Mouse (Mus musculus) thymus, postnatal 25 days (tissue): Measurements from ENCODE around the gene Irf2bp1.

ENCODE experiments used
- DNase-seq: peaks from one replicate; pipeline ENCODE4 v3.0.0; 2022

Gene Irf2bp1

DNA sequence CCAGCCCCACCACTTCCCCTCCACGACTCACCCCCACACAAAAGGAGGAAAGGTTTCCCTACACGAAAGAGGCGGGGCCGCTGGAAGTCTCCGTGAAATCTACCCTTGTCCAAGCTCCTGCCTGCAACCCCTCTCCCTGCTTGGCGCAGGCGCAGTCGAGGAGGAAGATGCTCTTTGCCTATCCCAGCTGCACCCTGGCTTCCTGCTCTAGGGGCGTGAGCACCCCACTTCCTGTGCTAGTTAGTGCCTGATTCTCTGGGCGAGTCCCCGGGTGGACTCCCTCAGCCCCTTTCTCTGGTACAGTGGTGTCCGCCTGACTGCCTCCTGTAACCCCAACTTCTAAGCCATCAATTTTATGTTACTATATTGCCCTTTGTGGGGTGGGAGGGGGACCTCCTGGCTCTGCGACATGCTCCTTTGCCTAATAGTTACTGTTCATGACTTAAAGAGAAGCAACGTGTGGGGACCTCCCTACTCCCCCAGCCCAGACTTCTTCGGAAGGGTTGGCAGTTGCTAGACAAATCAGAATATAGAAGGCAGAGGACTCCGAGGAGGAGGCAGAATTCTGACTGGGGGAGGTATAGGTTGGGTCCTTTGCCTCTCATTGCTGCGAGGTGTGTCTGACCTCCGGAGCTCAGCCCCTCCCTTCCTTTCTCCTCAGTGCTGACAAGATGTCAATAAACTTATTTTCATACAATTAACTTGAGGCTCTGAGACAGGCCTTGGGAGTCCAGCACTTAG, 2.6 kb upstream of the Irf2bp1 start:
- peak; percentile 94 for DNase-seq

DNA sequence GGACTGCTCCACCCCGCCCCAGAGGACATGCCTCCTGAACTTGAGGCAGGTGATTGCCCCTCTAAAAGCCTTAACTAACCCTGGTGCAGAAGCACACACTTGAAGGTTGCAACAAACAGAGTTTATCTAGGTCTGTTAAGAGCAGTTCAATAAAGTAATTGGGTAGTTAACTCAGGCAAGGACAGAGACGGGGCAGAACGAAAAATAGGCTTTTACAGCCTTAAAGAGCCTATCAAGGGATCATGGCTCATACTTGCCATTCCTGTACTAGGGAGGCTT, 2.1 kb upstream of the Irf2bp1 start:
- no peak for DNase-seq

DNA sequence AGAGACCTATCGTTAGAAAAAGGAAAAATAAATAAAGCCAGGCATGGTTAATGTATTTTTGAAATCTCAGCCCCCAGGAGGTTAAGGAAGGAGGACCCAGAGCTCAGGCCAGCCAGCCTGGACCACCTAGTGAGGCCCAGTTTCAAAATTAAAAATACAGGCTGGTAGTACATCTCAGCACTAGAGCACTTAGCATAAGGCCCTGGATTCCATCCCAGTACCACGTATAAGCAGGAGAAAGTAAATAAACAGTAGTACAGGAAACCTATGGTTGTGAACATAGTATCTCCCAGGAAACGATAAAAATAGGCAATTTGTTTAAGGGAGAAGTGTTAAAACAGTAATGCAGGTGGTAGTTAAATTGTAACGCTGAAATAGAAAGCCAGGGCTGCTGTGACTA, 1.7 kb upstream of the Irf2bp1 start:
- DNase-seq = no peak

DNA sequence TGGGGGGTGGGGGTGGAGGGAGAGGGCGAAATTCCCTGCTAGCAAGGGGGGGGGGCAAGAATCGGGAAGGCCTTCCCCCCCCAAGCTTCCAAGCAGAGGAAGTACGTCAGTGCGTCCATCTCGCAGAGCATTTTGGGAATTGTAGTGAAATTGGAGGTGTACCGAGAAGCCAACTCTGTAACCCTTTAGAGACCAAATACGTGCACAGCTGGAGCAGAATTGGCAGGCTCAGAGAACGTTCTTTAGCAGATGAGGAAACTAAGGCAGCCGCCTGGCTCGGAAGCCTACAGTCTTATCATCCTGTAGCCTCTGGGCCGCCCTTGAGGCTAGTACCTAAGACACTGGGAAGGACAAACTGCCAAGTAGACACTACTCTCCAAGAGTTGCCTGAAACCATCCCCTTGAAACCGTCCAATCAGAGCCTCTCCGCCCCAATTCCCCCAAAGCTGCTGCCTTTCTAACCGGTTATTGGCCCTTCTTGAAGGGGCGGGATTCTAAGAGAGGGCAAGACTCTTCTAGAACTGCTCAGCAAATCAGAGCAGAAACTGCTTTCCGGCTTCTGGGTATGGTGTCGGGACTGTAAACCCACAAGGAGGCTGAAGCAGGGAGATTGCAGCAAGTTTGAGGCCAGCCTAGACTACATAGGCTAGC, 871 bp upstream of the Irf2bp1 start:
- DNase-seq = peak; percentile 75

DNA sequence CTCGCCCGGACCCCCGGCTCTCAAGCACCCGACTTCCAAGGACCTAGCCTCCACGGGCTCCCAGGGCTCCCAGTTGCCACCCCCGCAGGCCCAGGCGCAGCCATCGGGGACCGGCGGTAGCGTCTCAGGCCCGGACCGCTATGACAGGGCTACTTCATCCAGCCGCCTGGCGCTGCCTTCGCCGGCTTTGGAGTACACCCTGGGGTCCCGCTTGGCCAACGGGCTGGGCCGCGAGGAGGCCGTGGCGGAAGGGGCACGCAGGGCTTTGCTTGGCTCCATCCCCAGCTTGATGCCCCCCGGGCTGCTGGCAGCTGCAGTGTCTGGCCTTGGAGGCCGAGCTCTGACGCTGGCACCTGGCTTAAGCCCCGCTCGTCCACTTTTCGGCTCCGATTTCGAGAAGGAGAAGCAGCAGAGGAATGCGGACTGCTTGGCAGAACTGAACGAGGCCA, 811 bp downstream of the Irf2bp1 start:
- DNase-seq = no peak

DNA sequence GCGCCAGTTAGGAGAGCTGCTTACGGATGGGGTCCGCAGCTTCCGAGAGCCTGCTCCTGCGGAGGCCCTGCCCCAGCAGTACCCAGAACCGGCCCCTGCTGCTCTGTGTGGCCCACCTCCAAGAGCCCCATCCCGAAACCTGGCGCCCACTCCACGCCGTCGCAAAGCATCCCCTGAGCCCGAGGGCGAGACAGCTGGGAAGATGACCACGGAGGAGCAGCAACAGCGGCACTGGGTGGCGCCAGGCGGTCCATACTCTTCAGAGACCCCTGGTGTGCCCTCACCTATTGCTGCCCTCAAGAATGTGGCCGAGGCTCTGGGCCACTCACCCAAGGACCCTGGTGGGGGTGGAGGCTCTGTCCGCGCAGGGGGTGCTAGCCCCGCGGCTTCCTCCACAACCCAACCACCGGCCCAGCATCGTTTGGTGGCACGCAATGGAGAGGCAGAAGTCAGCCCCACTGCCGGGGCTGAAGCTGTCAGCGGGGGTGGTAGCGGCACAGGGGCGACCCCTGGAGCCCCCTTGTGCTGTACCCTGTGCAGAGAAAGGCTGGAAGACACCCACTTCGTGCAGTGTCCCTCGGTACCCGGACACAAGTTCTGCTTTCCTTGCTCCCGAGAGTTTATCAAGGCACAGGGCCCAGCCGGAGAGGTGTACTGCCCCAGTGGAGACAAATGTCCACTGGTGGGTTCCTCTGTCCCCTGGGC, 1.7 kb downstream of the Irf2bp1 start:
- DNase-seq = no peak

DNA sequence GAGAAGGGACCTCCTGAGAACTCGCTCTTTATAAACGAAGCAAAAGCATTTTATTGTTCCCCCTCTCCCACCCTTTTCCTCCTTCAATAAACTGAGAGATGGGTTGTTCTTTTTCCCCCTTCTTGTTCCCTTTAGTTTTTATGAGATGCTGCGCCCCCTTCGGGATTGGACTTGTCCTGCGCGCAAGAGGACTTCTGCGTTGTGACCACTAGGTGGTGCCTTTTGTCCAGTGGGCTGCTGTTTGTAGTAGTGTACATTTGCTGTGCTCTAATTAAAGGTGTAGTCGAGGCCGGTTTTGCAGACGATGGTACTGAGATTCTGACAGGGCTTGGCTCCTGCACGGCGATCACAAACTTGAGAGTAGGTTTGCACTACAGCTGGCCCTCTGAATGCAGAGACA, 2.6 kb downstream of the Irf2bp1 start:
- DNase-seq = peak; percentile 79

DNA sequence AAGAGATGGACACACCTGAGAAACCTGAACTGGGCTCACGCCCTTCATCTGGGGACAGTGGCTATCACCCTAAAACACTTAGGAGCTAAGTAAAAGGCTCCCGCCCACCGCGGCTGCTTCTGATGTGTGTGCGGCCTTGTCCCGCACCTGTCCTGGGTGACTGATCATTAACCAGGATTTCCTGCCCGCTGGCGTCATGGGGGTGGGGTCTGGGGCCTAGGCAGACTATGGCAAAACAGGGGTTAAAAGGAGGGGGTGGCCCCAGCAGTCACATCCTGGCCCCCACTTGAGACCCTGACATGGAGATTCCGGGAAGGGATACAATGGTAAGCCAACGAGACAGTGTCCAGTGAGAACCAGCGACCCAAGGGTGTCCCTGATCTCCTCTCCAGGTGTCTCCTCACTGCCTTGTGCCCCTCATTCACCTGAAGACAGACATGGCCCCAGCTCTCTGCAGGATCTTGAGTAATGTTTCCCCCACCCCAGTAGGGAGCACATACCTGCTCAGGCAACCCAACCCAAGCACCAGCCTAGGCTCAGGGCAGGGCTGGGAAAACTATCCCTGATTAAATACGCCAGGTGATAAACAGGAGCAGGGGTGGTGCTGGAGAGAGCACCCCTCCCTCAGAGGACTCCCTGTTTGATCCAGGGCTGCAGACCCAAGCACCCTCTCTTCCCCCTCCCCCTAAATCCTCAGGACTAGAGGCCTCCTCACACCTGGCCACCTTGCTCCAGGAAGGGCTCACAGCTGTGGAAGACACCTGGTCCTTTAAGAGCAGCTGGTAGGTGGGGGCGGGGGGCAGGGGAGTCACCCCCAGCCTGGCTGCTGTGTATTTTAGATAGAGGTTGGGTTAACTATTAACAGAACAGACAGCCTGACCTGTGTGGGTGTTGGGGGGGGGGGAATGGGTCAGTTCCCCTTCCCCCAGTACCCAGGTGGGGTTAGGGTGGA, 3.5 kb downstream of the Irf2bp1 start:
- no peak for DNase-seq

DNA sequence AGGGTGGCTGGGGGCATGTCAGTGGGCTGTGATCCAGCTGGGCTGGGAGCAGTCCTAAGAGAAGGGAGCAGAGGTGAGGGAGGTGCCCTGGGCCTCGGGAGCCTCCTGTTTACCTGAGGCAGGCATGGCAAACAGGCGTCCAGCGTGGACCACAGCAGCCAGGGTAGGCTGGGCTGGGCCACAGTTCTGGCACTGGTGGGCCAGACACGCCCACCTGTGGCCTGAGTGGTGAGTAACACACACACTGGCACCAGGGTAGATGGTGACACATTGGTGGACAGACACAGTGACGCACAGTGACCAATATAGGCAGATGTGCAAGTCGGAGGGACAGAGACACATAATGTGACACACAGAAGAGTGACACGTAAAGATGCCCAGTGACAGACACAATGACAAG, 6.7 kb downstream of the Irf2bp1 start:
- DNase-seq = no peak

DNA sequence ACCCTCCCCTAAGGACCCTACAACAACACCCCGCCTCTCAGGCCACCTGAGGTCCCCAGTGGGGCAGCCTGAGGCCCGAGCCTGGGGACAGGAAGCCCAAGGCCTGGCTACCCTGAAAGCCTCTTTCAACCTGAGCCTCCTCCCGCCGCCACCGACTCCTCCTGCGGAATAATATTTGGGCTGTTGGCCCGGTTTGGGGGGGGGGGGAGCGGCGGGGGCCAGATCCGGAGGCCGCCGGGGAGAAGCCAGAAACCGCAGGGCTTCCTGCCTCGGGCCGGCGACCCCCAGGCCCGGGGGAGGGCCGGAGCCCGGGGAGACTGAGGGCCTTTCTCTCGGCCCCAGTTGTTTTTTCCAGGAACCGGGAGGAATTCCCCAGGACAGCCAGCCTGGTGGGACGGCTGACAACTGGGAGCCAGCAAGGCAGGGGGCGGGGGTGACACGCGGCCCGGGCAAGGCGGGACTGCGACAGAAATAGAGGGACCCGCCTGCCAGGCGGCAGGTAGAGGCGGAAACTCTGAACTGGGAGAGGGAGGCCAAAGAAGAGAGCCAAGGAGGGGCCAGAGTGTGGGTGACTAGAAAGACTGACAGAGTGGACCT, 8.3 kb downstream of the Irf2bp1 start:
- peak; percentile 25 for DNase-seq

DNA sequence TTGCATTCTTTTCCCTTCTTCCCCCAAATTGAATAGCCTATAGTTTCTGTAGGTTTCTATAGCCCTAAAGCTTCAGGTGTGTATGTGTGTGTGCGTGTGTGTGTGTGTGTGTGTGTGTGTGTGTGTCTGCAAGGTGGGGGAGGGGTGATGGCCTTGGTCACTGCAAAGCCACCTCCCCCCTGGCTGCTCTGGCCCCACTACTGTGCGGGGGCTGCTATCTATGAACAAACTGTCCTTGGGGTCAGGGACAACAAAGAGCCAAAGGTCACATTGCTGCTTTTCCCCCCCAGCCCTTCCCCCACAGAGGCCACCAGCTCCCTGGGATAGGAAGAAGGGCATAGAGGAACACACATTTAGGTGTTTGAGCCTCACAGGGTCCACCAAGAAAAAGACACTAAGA, 9.0 kb downstream of the Irf2bp1 start:
- DNase-seq = no peak

DNA sequence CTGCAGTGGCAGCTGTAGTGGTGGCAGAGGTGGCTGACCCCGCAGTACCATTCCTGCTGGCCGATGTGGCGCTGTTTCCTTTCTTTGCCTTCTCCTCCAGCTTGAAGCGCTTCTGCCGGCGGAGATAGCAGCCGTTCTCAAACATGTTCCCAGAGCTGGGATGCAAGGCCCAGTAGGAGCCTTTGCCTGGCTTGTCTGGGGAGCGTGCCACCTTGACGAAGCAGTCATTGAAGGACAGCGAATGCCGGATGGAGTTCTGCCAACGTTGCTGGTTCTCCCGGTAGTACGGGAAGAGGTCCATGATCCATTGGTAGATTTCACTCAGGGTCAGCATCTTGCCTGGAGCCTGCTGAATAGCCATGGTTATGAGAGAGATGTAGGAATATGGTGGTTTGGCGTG, 10.6 kb downstream of the Irf2bp1 start:
- DNase-seq = no peak

DNA sequence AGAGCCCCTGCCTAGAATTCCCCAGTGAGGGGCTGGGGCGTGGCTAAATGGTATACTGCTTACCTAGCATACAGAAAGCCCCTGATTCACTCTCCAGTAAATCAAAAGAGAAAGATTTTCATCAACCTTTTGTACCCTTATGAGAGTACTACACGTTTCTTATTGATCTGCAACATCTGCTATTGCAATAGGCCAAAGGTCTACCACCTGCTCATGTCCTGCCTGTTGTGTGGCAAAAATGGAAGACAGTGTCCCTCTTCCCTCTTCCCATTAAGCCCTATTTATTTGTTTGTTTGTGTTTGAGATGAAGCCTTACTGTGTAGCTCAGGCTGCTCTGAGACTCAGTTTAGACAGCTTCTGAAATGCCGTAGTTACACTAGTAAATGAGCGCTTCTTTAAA, 12.2 kb downstream of the Irf2bp1 start:
- no peak for DNase-seq

DNA sequence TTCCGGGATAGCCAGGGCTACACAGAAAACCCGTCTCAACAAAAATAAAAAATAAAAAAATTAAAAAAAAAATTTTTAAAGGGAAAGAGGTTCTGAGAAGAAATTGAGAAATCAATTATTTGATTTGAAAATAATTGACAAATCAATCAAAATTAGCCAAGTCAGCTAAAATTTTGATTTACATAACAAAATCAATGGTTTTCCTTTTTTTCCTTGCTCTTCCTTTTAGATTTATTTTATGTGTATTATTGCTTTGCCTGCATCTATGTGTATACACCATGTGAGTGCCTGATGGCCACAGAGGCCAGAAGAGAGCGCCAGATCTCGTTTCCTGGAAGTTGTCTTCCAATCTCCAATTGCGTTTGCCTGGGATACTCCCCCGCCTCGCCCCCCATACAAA, 14.1 kb downstream of the Irf2bp1 start:
- DNase-seq = no peak

DNA sequence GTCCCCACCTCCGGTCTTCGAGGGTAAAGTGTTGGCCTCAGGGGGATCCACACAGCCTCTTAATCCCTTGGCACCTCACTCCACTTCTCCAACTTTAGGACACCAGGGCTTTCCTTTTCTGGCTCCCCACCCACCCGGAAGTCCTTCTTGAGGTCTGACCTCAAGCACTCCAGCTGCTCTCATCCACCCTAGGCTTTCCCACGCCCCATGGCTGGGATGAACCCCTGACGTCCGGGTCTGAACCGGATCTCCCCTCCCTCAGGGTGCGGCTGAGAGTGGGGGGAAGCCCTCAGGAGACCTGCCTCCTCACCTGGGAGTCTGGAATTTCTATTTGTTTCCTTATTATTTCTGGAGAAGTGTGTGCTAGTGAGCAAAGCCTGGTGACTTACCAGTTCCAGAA, 17.2 kb downstream of the Irf2bp1 start:
- DNase-seq = no peak

DNA sequence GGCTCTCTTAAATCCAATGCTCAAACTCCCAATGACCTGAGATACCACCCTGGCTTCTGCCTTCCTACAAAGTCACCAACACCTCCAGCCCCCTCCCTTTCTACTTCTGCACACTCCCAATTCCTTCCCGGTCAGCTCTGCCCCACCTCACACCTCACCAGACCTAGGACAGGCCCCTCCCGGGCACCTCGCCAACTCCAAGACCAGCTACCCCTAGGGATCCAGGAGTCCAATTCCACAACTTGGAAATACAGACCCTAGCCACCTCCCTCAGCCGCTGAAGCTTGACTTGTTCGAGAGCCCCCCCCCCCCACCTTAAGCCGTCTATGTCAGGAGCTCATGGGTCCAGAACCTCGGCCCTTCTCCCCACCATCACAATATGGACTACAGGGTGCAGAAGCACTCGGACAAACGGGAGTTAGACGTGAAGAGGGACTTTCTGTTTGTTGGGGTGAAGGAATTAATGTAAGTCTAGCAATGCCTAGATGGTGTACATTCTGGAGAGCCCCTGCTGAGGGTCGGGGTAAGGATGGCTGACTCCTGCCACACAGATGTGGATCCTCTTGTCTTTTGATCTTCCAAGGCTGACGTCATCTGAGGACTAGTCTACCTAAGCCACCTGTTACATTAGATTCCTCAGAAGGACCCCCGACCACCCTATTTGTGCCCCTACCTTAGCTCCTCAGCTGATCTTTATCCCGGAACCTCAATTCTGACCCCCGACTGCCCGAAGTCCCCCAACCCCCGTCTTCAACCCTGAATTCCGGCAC, 18.5 kb downstream of the Irf2bp1 start:
- DNase-seq = no peak

DNA sequence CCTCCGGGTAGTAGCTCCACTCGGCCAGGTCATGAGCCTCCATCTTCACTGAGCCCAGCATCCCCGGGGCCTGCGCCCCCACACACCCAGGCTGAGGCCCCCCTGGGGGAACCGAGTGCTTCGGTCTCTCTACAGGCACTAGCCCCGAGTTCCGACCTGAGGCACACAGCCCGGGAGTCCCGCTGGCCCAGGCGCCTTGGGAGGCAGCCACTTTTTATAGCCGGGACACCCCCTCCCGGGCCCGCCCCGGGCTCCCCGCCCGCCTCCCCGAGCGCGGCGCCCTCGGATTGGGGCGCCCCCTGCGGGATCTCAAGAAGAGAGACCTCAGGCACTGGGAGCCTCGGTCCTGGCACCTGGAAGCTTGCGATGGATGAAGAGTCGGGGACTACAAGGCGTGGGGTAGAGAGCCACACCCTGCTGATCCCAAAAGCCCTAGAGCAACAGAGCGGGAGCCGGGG, 19.5 kb downstream of the Irf2bp1 start, which contains the start of gene Foxa3:
Gene Foxa3, minus strand, starts transcription at position 182 of the 458 bp plus-strand sequence.
- DNase-seq = peak; percentile 37

DNA sequence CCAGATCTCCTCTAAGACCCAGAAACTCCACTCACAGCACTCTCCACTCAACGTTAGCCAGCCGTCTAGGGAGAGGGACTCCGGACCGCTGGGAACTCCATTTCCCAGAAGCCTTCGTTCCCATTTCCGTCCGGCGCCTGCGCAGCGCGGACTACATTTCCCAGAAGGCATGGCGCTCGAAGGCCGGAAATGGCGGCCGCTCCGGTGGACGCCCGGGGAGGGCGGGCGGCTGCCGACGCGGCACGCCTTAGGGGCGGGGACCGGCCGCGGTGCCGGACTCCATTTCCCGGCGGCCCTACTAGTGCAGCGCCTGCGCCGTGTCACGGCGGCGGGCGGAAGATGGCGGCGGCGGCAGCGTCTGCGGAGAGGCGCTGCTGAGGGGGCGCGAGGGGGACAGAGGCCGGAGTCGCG, 20.3 kb downstream of the Irf2bp1 start, which contains the start of gene Sympk:
Gene Sympk, plus strand, starts transcription at position 282 of the 411 bp plus-strand sequence.
- peak; percentile 96 for DNase-seq

DNA sequence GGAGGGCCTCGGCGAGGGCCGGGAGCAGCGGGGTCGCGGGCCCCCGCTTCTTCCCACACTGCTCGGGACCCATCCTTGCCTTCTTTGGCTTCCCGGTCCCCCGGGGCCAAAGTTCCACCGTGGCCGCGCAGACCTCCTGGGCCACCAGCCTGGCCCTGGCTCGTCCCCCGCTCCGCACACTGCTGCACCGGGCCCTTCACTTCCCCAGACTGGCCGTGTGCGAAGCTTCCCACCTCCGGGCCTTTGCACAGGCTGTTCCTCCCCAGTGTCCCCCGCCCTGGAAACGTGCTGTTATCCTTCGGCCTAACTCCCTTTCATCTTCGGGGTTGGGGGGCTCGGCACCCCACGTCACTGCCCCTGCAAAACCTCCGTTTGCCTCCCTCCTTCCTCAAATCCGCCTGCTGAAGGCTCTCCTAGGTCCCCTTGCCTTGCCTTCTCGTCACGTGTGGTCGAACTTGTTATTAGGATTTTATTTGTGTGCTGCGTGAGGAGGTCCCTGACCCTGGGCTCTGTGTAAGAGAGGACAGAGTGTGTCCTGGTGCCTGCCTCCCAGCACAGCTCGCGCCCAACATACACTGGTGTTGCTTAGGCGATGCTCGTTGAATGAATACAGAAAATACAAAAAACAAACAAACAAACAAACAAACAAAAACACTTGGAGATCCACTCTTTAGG, 20.9 kb downstream of the Irf2bp1 start:
- DNase-seq = no peak

DNA sequence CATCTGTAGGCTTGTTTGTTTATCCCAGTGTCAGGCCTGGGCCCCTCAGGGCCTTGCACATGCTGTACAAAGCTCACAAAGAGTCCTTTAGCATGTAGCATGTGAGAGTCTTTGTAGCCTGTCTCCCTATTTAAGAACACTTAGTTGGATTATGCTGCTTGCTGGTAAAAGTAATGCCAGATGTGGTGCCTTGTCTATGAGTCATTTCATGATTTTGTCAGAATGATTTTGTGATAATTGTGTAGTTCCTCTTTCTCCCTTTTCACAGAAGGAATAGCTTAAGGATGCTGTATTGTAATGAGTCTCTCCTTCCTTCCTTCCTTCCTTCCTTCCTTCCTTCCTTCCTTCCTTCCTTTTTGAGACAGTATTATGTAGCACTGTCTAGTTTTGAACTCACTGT, 24.2 kb downstream of the Irf2bp1 start:
- DNase-seq = no peak

DNA sequence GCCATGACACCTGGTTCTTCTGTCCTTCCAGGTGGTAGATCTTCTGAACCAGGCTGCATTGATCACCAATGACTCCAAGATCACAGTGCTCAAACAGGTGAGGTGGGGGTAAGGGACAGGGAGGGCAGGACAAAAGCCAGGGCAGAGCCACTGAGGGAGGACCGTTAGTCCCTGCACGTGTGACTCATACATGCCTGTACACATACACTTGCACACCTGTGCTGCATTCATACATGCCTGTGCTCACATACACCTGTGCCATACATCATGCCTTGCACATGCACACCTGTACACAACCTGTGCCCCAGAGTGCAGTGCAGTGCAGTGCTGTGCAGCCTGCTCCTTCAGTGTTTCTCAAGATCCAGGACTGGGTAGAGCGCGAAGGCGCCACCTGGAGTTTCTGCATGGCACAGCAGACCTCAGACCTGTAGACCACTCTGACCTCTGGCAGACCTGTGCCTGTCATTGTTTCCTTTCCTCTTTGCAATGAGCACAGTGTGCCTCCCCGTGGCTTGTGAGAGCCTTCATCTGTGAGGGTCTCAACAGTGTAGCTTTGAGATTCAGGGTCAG, 25.3 kb downstream of the Irf2bp1 start:
- peak; percentile 70 for DNase-seq
